Mouse (Mus musculus): ENCODE measurements at regions not wholly inside any gene's neighbourhood (a gene's known extent, or its start where the extent isn't known, plus 50 kb on each side); places are given as distances from the start of the nearest gene placed in this dataset.

DNA sequence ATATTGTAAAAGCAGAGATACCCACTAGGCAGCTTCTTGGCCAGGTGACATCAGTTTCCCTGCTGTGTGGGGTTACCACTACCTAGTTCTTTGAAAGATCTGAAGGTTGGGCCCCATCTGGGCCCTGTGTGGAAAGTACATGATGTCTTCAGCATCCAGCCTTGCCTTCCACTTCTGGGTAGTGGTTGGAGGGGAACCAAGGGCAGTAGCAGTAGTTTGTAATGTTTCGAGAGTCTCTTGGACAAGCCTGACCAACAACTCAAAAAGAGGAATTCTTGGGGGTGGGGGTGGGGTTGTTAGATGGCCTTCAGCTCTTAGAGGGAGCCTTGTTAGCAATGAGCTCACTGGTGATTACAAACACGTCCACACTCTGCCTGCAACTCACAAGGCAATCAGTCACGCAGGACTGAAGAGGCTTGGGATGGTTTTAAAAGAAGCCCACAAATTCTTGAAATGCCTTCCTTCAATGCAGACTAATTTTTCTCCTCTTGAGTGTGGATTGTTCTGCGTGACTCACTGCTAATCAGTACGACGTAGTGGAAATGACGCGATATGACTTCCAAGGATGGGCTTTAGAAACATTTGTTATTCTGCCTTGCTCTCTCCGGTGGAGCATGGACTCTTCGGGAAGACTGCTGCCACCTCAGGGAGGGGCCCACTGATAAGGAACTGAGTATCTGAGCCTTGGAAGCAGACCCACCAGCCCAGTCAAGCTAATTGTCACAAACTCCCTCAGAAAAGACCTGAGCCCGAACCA lies 76.9 kb upstream of the Dgkg start:
- no peak for TF ChIP-seq CTCF (IDR thresholded peaks at IDR 0.05; ENCODE audit: low read depth, low read length)
- no peak for TF ChIP-seq POLR2A (IDR thresholded peaks at IDR 0.05; ENCODE audit: insufficient read depth, low read length)

All from ES-Bruce4 (cell line).